Mouse (Mus musculus) brain, embryonic 14.5 days (tissue): Measurements from ENCODE around the gene Chst3.

Experiments used
- CTCF ChIP-seq: fragments of 200-500 bp; IDR thresholded peaks from 2 replicates; pipeline ENCODE4 v1.5.1; 2012; ENCODE audit warnings: inconsistent platforms, mild to moderate bottlenecking, moderate library complexity, borderline replicate concordance; ENCODE audit not compliant: insufficient read depth, insufficient read length; ENCODE audit errors: extremely low read depth
- POLR2A ChIP-seq: fragments of 200-500 bp; IDR thresholded peaks from 2 replicates; pipeline ENCODE4 v1.6.1; 2012; ENCODE audit warnings: mild to moderate bottlenecking, inconsistent platforms, borderline replicate concordance; ENCODE audit not compliant: poor library complexity, insufficient read depth, insufficient read length, severe bottlenecking; ENCODE audit errors: extremely low read depth

DNA sequence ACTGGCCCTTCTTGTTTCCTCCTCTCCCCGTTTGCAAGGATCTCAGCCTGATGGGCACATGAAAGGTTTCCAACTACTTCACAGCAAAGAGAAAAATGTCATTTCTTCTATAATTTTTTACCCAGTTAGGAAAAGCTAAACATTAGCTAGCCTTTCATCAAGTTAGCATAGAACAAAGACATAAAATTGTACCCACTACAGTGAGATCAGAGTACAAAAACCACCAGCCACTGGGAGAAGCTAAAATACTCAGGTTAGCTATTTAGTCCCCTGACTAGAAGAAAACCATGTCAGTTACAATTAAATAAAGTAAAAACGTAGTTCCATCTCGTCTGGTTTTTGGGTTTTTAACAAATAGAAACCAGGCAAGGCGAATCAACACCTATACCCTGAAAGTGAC, 8.6 kb upstream of the Chst3 start:
- TF ChIP-seq POLR2A (no peak), CTCF (no peak)
